Mouse (Mus musculus) hematopoietic stem cell, adult 5-6 weeks (primary cell): ENCODE data around the gene Spon1. TPM values are rescaled to one million over a fixed set of nuclear protein-coding genes. Genes with fewer than 3 reads are reported as not detected.

Source experiments
- ATAC-seq, 2 experiments: fragments of 125-278 bp in 1 of 2; replicated peaks in 1 of 2; 2 replicates each; pipeline ENCODE4 v1.8.0; 2016 to 2017; ENCODE audit warnings: inconsistent platforms in 2 of 2, mild to moderate bottlenecking in 2 of 2, moderate number of reproducible peaks in 2 of 2, low read depth in 1 of 2, moderate TSS enrichment in 1 of 2; ENCODE audit not compliant: low FRiP score in 2 of 2, poor library complexity in 2 of 2, severe bottlenecking in 2 of 2, insufficient read depth in 1 of 2, low TSS enrichment in 1 of 2
- total RNA-seq: library from RNA; stranded (forward); fragments of 172-1452, 232-1000 nt; gene quantifications from 2 replicates; pipeline ENCODE4 v1.2.3, GENCODE M21; 2017

The Spon1 gene
- total RNA-seq, 1 experiment from 2014 or later = not detected

DNA sequence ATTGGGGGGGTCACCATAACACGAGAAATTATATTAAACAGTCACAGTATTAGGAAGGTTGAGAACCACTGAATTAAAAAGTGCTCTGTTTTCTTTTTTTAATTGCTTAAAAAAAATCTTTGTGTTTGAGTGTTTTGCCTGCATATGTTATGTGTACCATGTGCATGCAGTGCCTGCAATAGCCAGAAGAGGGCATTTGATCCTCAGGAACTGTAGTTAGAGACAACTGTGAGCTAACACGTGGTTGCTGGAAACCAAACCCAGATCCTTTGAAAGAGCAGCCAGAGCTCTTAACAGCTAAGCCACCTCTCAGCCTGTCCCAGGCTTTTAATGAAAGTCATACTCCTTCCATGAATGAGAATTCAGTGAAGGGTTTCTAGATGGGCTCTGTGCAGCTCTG lies 6.3 kb downstream of the Spon1 start:
- no peak for ATAC-seq

GRCm38 (mm10) chr7:113773436-113773835 lies 7.6 kb downstream of the Spon1 start:
- ATAC-seq = no peak

GRCm38 (mm10) chr7:113774039-113774438 lies 8.2 kb downstream of the Spon1 start:
- peak; percentile 65 to 81 for ATAC-seq

DNA sequence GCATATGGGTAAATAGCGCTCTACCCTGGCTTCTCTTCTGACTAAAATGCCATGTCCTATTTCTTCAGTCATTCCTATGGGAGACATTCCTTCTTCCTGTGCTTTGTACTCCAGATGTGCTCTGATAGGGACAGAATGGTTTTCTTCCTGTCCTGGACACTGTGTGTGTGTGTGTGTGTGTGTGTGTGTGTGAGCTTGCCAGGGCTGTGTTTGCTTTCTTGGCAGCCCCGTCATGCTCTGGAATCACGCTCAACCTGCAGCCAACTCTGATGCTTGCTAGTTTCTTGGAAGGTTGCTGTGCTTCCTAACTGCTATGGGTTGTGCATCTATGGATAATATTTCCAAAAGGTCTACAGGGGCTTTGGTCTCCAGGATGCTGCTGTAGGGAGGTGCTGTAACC lies 9.1 kb downstream of the Spon1 start:
- ATAC-seq = no peak

GRCm38 (mm10) chr7:113778546-113778945 lies 12.7 kb downstream of the Spon1 start:
- no peak for ATAC-seq

- ATAC-seq = peak; percentile 57 to 68; a peak in 3 of 4 replicates
Measured at GRCm38 (mm10) chr7:113780286-113780685, 14.5 kb downstream of the Spon1 start.

DNA sequence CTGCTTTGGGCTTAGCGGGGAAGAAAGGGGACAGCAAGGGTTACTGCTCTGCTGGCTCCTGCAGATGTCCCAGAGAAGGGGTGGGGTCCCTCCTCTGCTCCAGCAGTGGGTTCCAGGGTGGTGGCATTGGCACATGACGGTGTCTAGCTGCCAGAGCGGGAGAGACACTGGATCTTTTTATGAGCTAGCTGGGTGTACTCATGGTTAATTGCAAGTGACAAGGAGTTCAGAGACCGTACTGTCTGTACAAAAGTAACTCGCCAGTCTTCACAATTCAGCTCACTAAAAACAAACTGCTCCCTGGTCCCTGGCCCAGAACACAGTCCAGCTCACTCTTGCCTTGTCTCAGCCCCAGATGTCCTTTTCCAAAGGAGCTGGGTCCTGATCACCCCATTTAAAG lies 26.2 kb downstream of the Spon1 start:
- ATAC-seq = no peak

GRCm38 (mm10) chr7:113792871-113793270 lies 27.1 kb downstream of the Spon1 start:
- no peak for ATAC-seq

- ATAC-seq = no peak
Measured at GRCm38 (mm10) chr7:113795209-113795608, 29.4 kb downstream of the Spon1 start.

DNA sequence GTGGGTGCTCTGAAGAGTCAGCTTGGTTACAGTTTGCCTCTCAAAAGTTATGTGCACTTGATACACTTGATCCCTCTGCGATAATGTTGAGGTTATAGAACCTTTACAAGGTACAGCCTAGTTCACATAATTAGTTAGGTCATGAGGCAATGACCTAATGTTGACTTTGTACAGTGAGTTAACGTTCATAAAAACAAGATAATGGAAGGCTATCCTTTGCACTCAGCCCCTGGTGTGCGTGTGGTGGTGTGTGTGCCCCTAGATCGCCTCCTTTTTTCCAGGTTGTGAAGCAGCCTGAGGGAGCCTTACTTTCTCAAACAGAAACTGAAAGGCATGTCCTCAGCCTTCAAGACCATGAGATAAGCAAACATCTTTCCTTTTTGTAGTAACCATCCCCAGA lies 31.3 kb downstream of the Spon1 start:
- ATAC-seq = no peak

- ATAC-seq = no peak
Measured at GRCm38 (mm10) chr7:113798605-113799255, 32.9 kb downstream of the Spon1 start.

DNA sequence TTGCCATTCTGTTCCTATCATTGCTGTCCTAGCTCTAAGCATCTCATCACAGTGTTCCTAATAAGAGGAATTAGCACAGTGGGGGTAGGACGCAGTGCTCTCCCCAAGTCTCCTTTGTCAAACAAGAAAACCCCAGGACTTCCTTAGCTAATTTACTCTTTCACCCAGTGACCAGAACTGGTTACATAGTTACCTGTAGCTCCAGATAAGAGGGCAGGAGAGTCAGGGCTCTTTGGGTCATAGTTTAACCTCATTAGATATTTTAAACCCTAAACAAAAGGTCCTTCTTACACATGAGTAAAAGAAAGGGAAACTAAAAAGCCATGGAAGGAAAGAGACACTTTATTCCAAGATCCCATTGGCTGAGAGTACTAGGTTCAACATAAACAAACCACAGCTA lies 44.0 kb downstream of the Spon1 start:
- ATAC-seq = no peak

DNA sequence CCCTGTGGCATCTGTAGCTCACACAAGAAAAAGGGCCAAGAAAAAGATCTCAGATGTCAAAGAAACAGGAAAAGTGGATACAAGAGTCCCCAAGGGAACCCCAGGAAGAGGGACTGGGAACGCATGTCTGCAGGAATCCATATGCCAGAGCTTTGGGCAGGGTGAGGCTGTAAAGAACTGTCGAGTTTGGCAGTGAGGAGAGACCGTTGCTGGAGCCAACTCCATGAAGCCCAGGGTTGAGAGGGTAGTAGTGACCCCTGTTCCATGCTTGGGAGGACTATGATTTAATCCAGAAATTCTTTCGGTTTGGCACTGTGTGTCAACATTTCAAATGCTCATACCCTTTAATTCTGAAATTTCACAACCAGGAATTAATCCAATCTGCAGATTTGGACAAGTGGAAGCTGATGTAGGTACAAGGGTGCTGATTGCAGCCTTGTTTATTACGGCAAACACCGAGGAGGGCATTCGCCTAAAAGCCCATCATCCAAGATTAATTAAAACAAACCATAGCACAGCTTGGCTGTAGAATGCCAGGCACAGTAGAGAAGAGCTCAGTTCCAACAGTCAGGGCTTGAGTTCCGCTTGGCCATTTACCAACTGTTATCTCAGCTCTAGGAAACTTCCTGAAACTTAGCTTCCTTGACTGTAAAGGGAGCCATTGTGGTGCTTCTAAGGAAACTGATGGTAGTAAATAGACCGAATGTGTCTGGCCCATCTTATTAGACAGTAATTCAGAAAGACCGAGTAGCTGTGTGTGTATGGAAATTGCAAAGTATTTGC lies 45.8 kb downstream of the Spon1 start:
- peak; percentile 81 to 84 for ATAC-seq

DNA sequence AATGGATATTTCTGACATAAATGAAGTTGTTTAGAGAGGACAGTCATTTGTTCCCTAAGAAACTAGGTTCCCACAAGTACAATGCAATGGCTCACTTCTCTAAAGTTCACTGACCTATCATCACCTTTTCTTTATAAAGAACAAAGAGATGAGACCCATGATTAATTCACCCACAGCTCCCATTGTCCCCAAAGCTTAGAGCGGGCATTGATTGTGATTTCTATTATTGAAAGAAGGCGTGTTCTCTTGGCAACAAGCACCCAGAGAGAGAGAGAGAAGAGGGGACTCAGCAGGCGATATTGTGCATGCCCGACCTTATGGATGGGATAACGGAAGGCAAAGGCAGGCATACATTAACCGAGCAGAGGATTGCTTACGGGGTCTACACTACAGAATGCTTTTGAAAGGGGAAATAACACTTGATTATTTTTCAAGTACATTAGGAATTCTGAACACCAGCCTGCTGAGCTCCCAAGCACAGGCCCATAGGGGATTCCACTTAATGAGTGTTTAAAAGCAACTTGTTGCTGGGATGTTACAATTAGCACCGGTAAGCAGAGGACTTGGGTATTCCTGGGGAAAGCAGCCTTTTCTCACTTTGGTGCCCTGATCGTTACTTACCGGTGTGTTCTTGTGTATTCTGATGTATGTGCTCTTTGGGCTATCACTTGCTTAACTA lies 48.4 kb downstream of the Spon1 start:
- ATAC-seq = no peak

DNA sequence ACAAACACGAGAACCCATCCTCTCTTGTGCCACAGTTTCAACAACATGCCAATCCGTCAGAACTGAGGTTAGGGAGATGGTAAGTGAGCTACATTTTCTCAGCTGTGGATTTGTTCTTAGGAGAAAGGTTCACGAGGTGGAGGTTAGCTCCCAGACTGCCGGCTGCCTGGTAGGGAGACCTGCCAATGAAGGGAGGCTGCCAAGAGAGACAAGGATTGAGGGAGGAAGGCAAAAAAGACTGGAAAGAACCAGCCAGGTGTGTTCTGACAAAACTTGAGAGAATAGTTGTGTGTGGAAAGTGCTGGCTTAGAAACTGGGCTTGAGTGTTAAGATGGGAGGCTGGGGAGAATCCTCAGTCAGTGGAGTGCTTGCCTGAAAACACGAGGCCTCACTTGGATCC lies 49.9 kb downstream of the Spon1 start:
- no peak for ATAC-seq

DNA sequence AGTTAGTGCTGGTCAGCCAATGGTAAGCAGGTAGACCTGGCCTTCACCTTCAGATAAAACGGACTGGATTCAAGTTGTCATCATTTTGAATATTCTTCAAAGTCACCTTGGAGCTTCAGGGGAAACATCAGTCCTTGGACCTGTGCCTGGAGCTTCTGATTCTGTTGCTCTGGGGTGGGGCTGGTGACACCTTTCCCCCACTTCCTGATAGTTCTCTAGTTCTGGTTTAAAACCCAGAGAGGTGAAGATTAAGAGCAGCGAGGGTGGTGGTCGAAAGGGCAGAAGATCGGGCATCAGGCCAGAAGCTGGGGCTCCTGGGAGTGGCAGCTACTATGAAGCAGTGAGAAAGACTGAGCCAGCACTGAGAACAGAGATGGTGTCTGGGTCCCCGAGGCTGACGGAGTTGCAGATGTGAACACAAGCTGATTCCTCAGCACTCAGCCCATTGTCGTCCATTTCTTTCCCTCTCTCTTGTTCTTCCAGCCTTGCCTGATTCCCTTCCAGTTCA lies 51.1 kb downstream of the Spon1 start:
- ATAC-seq = no peak

- no peak for ATAC-seq
Measured at GRCm38 (mm10) chr7:113818116-113818515, 52.3 kb downstream of the Spon1 start.

DNA sequence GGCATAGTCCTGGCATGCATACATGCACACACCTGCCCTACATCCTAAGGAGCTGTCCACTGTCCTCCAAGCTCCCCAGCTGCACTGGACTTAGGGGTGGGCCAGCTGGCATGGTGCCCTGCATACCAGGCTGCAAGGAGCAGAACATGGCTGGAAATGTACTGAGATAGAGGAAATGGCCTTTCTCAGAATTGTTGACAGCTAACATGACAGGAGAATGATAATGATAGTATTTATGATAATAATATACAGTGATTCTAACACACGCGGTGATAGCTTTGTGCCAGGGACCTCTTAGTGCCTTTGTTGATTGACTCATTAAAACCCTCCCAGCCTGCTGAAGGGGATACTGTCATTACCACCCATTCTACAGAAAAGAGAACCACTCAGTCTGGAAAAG lies 54.4 kb downstream of the Spon1 start:
- no peak for ATAC-seq
